Mouse (Mus musculus) embryonic facial prominence, embryonic 12.5 days (tissue): ENCODE results near the gene Dmac2. TPM values are rescaled to one million over a fixed set of nuclear protein-coding genes. Genes with fewer than 3 reads are reported as not detected.

Experiments
- ATAC-seq: fragments of 200-750 bp; cut with Nextera tagmentation; 2 replicates; pipeline ENCODE4 v1.8.0; 2017; ENCODE audit not compliant: insufficient number of reproducible peaks, insufficient read depth, low FRiP score, low TSS enrichment
- H3K27ac ChIP-seq: fragments of 300-500 bp; sonication (generic); 2 replicates; pipeline ENCODE4 v1.5.1; 2016; ENCODE audit warnings: mild to moderate bottlenecking
- H3K27me3 ChIP-seq: fragments of 300-500 bp; sonication (generic); 2 replicates; pipeline ENCODE4 v1.6.1; 2016; ENCODE audit warnings: mild to moderate bottlenecking, moderate library complexity
- H3K36me3 ChIP-seq: fragments of 300-500 bp; sonication (generic); 2 replicates; pipeline ENCODE4 v1.6.1; 2016; ENCODE audit warnings: mild to moderate bottlenecking
- H3K4me1 ChIP-seq: fragments of 300-500 bp; sonication (generic); 2 replicates; pipeline ENCODE4 v1.6.1; 2016
- H3K4me2 ChIP-seq: fragments of 300-500 bp; sonication (generic); replicated peaks from 2 replicates; pipeline ENCODE4 v1.6.1; 2016; ENCODE audit warnings: mild to moderate bottlenecking, moderate library complexity
- H3K4me3 ChIP-seq: fragments of 300-500 bp; sonication (generic); 2 replicates; pipeline ENCODE4 v1.5.1; 2016; ENCODE audit warnings: mild to moderate bottlenecking
- H3K9ac ChIP-seq: fragments of 300-500 bp; sonication (generic); 2 replicates; pipeline ENCODE4 v1.6.1; 2016; ENCODE audit warnings: mild to moderate bottlenecking, moderate library complexity
- H3K9me3 ChIP-seq: fragments of 300-500 bp; sonication (generic); 2 replicates; pipeline ENCODE4 v1.6.1; 2016; ENCODE audit warnings: mild to moderate bottlenecking, moderate library complexity
- WGBS: fragments of 180-500 bp; shearing (Covaris S2); methylation state at CpG from one replicate; pipeline ENCODE4 v1.1.7; 2016; 5-methylcytosine and 5-hydroxymethylcytosine counted together
- polyA plus RNA-seq: library from polyadenylated mRNA; unstranded; fragments of >200 nt; fragmentation: Nextera tagmentation; extraction: Ambion mirVana; gene quantifications from 2 replicates; pipeline ENCODE4 v1.2.1, GENCODE M21; 2016

Gene Dmac2
- polyA plus RNA-seq, 1 experiment from 2014 or later: 39.0 TPM

- Histone ChIP-seq H3K9me3 (no peaks in the 10 kb centered on the region), H3K4me1 (no peaks in the 10 kb centered on the region), H3K36me3 (peaks cover 46% of the 10 kb centered on the region), H3K9ac (no peak overlapping the region), H3K27ac (no peak overlapping the region), H3K4me3 (no peak overlapping the region), H3K27me3 (no peaks in the 10 kb centered on the region), H3K4me2 (no peak overlapping the region)
- 87% methylated on average over 5 of the region's 5 CpGs for WGBS
- ATAC-seq: no peak
Measured at GRCm38 (mm10) chr7:25637099-25637498, 17.9 kb downstream of the Dmac2 start.

GRCm38 (mm10) chr7:25639754-25640153 is 20.5 kb downstream of the Dmac2 start:
- no peaks in the 10 kb centered on the region for H3K9me3 ChIP-seq
- no peak overlapping the region for H3K4me3 ChIP-seq
- H3K27me3 ChIP-seq: no peaks in the 10 kb centered on the region
- no peaks in the 10 kb centered on the region for H3K4me1 ChIP-seq
- H3K9ac ChIP-seq: no peak overlapping the region
- WGBS: 93% methylated on average over 4 of the region's 4 CpGs
- no peak overlapping the region for H3K4me2 ChIP-seq
- peaks cover 33% of the 10 kb centered on the region; the same call in 1 of the 2 replicates for H3K36me3 ChIP-seq
- ATAC-seq: no peak
- no peak overlapping the region for H3K27ac ChIP-seq

GRCm38 (mm10) chr7:25644136-25644535 is 24.9 kb downstream of the Dmac2 start:
- WGBS: 80% methylated on average over 10 of the region's 10 CpGs
- no peak overlapping the region for H3K27ac ChIP-seq
- H3K36me3 ChIP-seq: peaks cover 21% of the 10 kb centered on the region; the same call in 1 of the 2 replicates
- no peak overlapping the region for H3K9ac ChIP-seq
- no peak overlapping the region for H3K4me3 ChIP-seq
- H3K4me2 ChIP-seq: no peak overlapping the region
- H3K27me3 ChIP-seq: no peaks in the 10 kb centered on the region
- no peaks in the 10 kb centered on the region for H3K4me1 ChIP-seq
- ATAC-seq: no peak
- H3K9me3 ChIP-seq: no peaks in the 10 kb centered on the region

- no peak overlapping the region for H3K9ac ChIP-seq
- no peaks in the 10 kb centered on the region for H3K9me3 ChIP-seq
- no peaks in the 10 kb centered on the region for H3K4me1 ChIP-seq
- no peak overlapping the region for H3K4me3 ChIP-seq
- no peak overlapping the region for H3K4me2 ChIP-seq
- H3K27ac ChIP-seq: no peak overlapping the region
- ATAC-seq: no peak
- 73% methylated on average over 4 of the region's 4 CpGs for WGBS
- peaks cover 20% of the 10 kb centered on the region; the same call in 1 of the 2 replicates for H3K36me3 ChIP-seq
- H3K27me3 ChIP-seq: no peaks in the 10 kb centered on the region
Measured at GRCm38 (mm10) chr7:25644631-25645030, 25.4 kb downstream of the Dmac2 start.

- 55% methylated on average over 14 of the region's 14 CpGs for WGBS
- no peak for ATAC-seq
- no peaks in the 10 kb centered on the region for H3K27me3 ChIP-seq
- H3K9me3 ChIP-seq: no peaks in the 10 kb centered on the region
- no peak overlapping the region for H3K9ac ChIP-seq
- no peaks in the 10 kb centered on the region for H3K4me1 ChIP-seq
- no peak overlapping the region for H3K27ac ChIP-seq
- no peak overlapping the region for H3K4me2 ChIP-seq
- peaks cover 20% of the 10 kb centered on the region; the same call in 1 of the 2 replicates for H3K36me3 ChIP-seq
- H3K4me3 ChIP-seq: no peak overlapping the region
Measured at GRCm38 (mm10) chr7:25645074-25645473, 25.9 kb downstream of the Dmac2 start.

- Histone ChIP-seq H3K36me3 (peaks cover 9% of the 10 kb centered on the region; the same call in 1 of the 2 replicates), H3K27ac (no peak overlapping the region), H3K4me3 (no peak overlapping the region), H3K4me1 (no peaks in the 10 kb centered on the region), H3K9ac (no peak overlapping the region), H3K4me2 (no peak overlapping the region), H3K9me3 (no peaks in the 10 kb centered on the region), H3K27me3 (no peaks in the 10 kb centered on the region)
- ATAC-seq: no peak
- 59% methylated on average over 5 of the region's 5 CpGs for WGBS
Measured at GRCm38 (mm10) chr7:25647574-25648123, 28.4 kb downstream of the Dmac2 start.

- no peaks in the 10 kb centered on the region for H3K9me3 ChIP-seq
- H3K4me2 ChIP-seq: no peak overlapping the region
- H3K4me1 ChIP-seq: no peaks in the 10 kb centered on the region
- ATAC-seq: no peak
- 69% methylated on average over 5 of the region's 5 CpGs for WGBS
- no peak overlapping the region for H3K27ac ChIP-seq
- no peak overlapping the region for H3K4me3 ChIP-seq
- no peaks in the 10 kb centered on the region for H3K27me3 ChIP-seq
- H3K9ac ChIP-seq: no peak overlapping the region
- H3K36me3 ChIP-seq: peaks cover 6% of the 10 kb centered on the region; the same call in 1 of the 2 replicates
Measured at GRCm38 (mm10) chr7:25649839-25650238, 30.6 kb downstream of the Dmac2 start.

GRCm38 (mm10) chr7:25651281-25651680 is 32.1 kb downstream of the Dmac2 start:
- Histone ChIP-seq H3K4me3 (no peak overlapping the region), H3K9me3 (no peaks in the 10 kb centered on the region), H3K36me3 (no peaks in the 10 kb centered on the region), H3K27me3 (no peaks in the 10 kb centered on the region), H3K27ac (no peak overlapping the region), H3K4me1 (no peaks in the 10 kb centered on the region), H3K4me2 (no peak overlapping the region), H3K9ac (no peak overlapping the region)
- no peak for ATAC-seq
- WGBS: 89% methylated on average over 8 of the region's 8 CpGs

- no peak overlapping the region for H3K27ac ChIP-seq
- 88% methylated on average over 12 of the region's 12 CpGs for WGBS
- H3K36me3 ChIP-seq: no peaks in the 10 kb centered on the region
- H3K9me3 ChIP-seq: no peaks in the 10 kb centered on the region
- H3K4me2 ChIP-seq: no peak overlapping the region
- H3K27me3 ChIP-seq: no peaks in the 10 kb centered on the region
- no peak overlapping the region for H3K4me3 ChIP-seq
- peaks cover 10% of the 10 kb centered on the region; the same call in 1 of the 2 replicates for H3K4me1 ChIP-seq
- ATAC-seq: no peak
- no peak overlapping the region for H3K9ac ChIP-seq
Measured at GRCm38 (mm10) chr7:25652244-25652759, 33.1 kb downstream of the Dmac2 start.

- Histone ChIP-seq H3K4me1 (peaks cover 24% of the 10 kb centered on the region), H3K27me3 (no peaks in the 10 kb centered on the region), H3K4me2 (no peak overlapping the region), H3K4me3 (no peak overlapping the region), H3K27ac (no peak overlapping the region), H3K36me3 (no peaks in the 10 kb centered on the region), H3K9ac (no peak overlapping the region), H3K9me3 (no peaks in the 10 kb centered on the region)
- 72% methylated on average over 11 of the region's 11 CpGs for WGBS
- ATAC-seq: no peak
Measured at GRCm38 (mm10) chr7:25655601-25656428, 36.6 kb downstream of the Dmac2 start.

- H3K9me3 ChIP-seq: no peaks in the 10 kb centered on the region
- peak overlapping the region; percentile 81 for H3K4me2 ChIP-seq
- H3K4me1 ChIP-seq: peaks cover 24% of the 10 kb centered on the region
- no peak overlapping the region for H3K27ac ChIP-seq
- H3K36me3 ChIP-seq: peaks cover 4% of the 10 kb centered on the region; the same call in 1 of the 2 replicates
- no peaks in the 10 kb centered on the region for H3K27me3 ChIP-seq
- H3K4me3 ChIP-seq: peak overlapping the region; percentile 59
- ATAC-seq: no peak
- H3K9ac ChIP-seq: peak overlapping the region; percentile 65
- 37% methylated on average over 10 of the region's 10 CpGs for WGBS
Measured at GRCm38 (mm10) chr7:25657785-25658184, 38.6 kb downstream of the Dmac2 start.
